Mouse (Mus musculus) G1E (cell line): ENCODE measurements around the gene Bach2. TPM values are rescaled to one million over a fixed set of nuclear protein-coding genes. Genes with fewer than 3 reads are reported as not detected.

Experiments used
- ATAC-seq: 2 replicates; pipeline ENCODE4 v1.8.0; 2016; ENCODE audit warnings: mild to moderate bottlenecking; ENCODE audit not compliant: insufficient number of reproducible peaks, poor library complexity, low FRiP score, severe bottlenecking; ENCODE audit errors: extremely low read depth
- DNase-seq: peaks from one replicate; pipeline ENCODE4 v3.0.0; 2012; ENCODE audit warnings: low spot score
- H3K27me3 ChIP-seq: 2 replicates; pipeline ENCODE4 v1.6.1; 2012; ENCODE audit warnings: mild to moderate bottlenecking, low read length, inconsistent platforms; ENCODE audit not compliant: insufficient read depth
- H3K36me3 ChIP-seq: replicated peaks from 2 replicates; pipeline ENCODE3; 2012; ENCODE audit warnings: mild to moderate bottlenecking, inconsistent platforms
- H3K4me1 ChIP-seq: 2 replicates; pipeline ENCODE4 v1.6.1; 2012; ENCODE audit warnings: low read depth, low read length, inconsistent platforms, mixed read lengths; ENCODE audit not compliant: insufficient read depth
- H3K4me3 ChIP-seq: 2 replicates; pipeline ENCODE4 v1.5.1; 2012; ENCODE audit warnings: low read depth, mild to moderate bottlenecking, inconsistent platforms, low read length, moderate library complexity, mixed read lengths
- H3K9me3 ChIP-seq: replicated peaks from 2 replicates; pipeline ENCODE4 v1.6.1; 2012; ENCODE audit warnings: inconsistent platforms
- CTCF ChIP-seq: IDR thresholded peaks from 2 replicates; pipeline ENCODE4 v1.5.1; 2012; ENCODE audit warnings: low read depth, low read length, inconsistent platforms, mixed read lengths
- GATA1 ChIP-seq: IDR thresholded peaks from 2 replicates; pipeline ENCODE4 v1.6.1; 2012; ENCODE audit warnings: borderline replicate concordance, low read length, inconsistent platforms, mixed read lengths
- GATA2 ChIP-seq: IDR thresholded peaks from 2 replicates; pipeline ENCODE4 v1.6.1; 2012; ENCODE audit warnings: low read depth, low read length, inconsistent platforms, borderline replicate concordance
- POLR2AphosphoS5 ChIP-seq: IDR thresholded peaks from 2 replicates; pipeline ENCODE4 v1.6.1; 2012; ENCODE audit warnings: low read depth, low read length, inconsistent platforms; ENCODE audit not compliant: insufficient replicate concordance
- TAL1 ChIP-seq: conservative IDR thresholded peaks from 2 replicates; pipeline ENCODE4 v1.6.1; 2012; ENCODE audit warnings: low read depth, low read length, inconsistent platforms, mixed read lengths
- polyA plus RNA-seq: library from polyadenylated mRNA; stranded (reverse); fragments of >175 nt; gene quantifications from 2 replicates; pipeline ENCODE4 v1.2.3, GENCODE M21; 2012
- total RNA-seq, 2 experiments: library from RNA; stranded (forward) in 1 of 2; stranded (reverse) in 1 of 2; fragments of 200-1000 nt in 1 of 2; fragments of >200 nt in 1 of 2; fragmentation: Nextera tagmentation in 1 of 2; gene quantifications; 2 replicates each; pipeline ENCODE4 v1.2.3; 2014 to 2017

Gene Bach2
- total and polyA plus RNA-seq, 3 experiments: 0.22 to 2.2 TPM; not detected in 1

DNA sequence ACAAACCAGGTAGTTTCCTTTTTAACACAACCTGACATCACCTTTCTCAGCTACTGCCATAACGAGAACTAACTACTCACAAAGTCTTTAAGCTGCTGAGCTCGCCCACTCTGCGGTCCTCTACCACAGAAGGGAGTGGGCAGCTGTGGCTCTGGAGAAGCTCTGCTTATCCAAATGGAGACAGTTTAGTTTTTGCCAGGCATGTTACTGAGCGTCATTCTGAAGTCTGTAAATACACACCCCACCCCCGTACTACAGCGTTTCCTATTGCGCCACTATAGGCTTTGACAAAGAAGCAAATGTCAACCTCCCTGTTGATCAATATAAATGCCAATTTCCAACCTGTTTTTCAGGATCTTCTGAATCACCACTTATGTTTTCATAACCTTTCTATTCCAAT, 39.4 kb upstream of the Bach2 start:
- no peaks in the 10 kb centered on the region for H3K4me1 ChIP-seq
- DNase-seq (no peak), ATAC-seq (no peak)
- H3K9me3 ChIP-seq: no peaks in the 10 kb centered on the region
- no peaks in the 10 kb centered on the region for H3K36me3 ChIP-seq
- no peaks in the 10 kb centered on the region for H3K27me3 ChIP-seq
- no peak overlapping the region for H3K4me3 ChIP-seq
- TF ChIP-seq TAL1 (no peak), GATA2 (no peak), POLR2AphosphoS5 (no peak), CTCF (no peak)

- no peak for TF ChIP-seq CTCF
- no peak for TF ChIP-seq POLR2AphosphoS5
- TF ChIP-seq TAL1: no peak
- TF ChIP-seq GATA2: no peak
- no peak for TF ChIP-seq GATA1
- H3K36me3 ChIP-seq: no peaks in the 10 kb centered on the region
- H3K27me3 ChIP-seq: no peaks in the 10 kb centered on the region
- H3K4me3 ChIP-seq: no peak overlapping the region
- ATAC-seq (no peak), DNase-seq (no peak)
- H3K4me1 ChIP-seq: no peaks in the 10 kb centered on the region
- H3K9me3 ChIP-seq: no peaks in the 10 kb centered on the region
Observed at GRCm38 (mm10) chr4:32201114-32201513, 37.5 kb upstream of the Bach2 start.

DNA sequence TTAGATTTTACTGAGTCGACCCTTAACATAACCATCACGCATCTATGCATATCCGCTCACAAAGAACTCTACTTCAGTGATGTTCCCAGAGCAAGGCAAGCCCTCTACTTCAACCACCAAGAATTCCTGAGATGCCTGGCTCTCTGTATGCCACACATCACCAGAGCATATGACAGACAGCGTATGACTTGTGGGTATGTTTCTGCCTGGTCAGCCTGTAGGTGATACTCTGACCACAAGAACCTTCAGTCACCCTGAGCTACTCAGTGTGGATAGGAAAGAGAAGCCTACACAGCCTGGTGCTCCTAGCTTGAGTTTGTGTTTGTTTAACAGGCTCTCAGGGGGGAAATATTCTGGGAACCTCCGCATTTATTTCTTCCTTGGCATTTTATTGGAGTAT, 36.2 kb upstream of the Bach2 start:
- no peaks in the 10 kb centered on the region for H3K9me3 ChIP-seq
- no peaks in the 10 kb centered on the region for H3K4me1 ChIP-seq
- no peak for DNase-seq
- no peak for TF ChIP-seq GATA2
- no peak for TF ChIP-seq CTCF
- no peak for TF ChIP-seq TAL1
- no peak for TF ChIP-seq GATA1
- TF ChIP-seq POLR2AphosphoS5: no peak
- no peak overlapping the region for H3K4me3 ChIP-seq
- no peak for ATAC-seq
- no peaks in the 10 kb centered on the region for H3K36me3 ChIP-seq
- no peaks in the 10 kb centered on the region for H3K27me3 ChIP-seq

DNA sequence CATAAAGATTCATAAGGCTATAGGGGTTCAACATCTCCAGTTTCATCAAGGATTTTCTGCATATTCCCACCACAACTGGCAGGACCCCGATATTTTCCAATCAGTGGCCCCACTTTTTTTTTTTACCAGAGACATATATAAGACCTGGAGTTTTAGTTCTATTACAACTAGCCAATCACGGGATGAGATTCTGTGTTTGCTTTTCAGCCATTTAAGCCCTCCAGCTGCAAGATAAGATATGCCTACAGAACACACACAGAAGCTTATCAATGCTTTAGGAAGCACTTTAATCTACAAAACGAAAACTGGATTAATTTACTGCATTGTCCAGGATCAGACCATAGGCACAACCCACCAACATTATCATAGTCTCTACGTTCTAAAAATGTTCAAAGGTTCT, 33.8 kb upstream of the Bach2 start:
- ATAC-seq: no peak
- H3K9me3 ChIP-seq: no peaks in the 10 kb centered on the region
- no peaks in the 10 kb centered on the region for H3K36me3 ChIP-seq
- no peak for TF ChIP-seq CTCF
- TF ChIP-seq GATA2: no peak
- no peak for TF ChIP-seq GATA1
- TF ChIP-seq TAL1: no peak
- TF ChIP-seq POLR2AphosphoS5: no peak
- no peaks in the 10 kb centered on the region for H3K27me3 ChIP-seq
- DNase-seq: no peak
- no peak overlapping the region for H3K4me3 ChIP-seq
- no peaks in the 10 kb centered on the region for H3K4me1 ChIP-seq

GRCm38 (mm10) chr4:32205825-32206224, 32.8 kb upstream of the Bach2 start:
- DNase-seq (no peak), ATAC-seq (no peak)
- TF ChIP-seq GATA1 (no peak), GATA2 (no peak), POLR2AphosphoS5 (no peak), TAL1 (no peak), CTCF (no peak)
- Histone ChIP-seq H3K9me3 (no peaks in the 10 kb centered on the region), H3K27me3 (no peaks in the 10 kb centered on the region), H3K4me1 (no peaks in the 10 kb centered on the region), H3K36me3 (no peaks in the 10 kb centered on the region), H3K4me3 (no peak overlapping the region)

DNA sequence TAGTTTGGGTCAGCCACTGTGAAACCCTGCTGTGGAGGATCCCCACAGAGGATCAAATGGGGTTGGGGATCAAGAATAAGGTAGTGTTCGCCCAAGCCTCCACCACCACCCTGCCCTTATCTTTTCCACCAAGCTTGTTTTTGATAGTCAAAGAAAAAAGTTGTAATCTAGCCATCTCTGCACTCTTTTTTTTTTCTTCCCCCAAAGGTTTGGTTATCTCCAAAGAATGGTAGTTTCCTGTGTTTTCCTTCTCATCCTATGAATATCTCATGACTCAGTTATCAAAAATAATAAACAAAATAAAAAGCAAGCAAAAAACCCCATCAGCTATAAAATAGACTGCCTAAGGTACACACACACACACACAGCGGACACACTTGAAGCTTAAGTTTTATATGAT, 28.6 kb upstream of the Bach2 start:
- H3K36me3 ChIP-seq: no peaks in the 10 kb centered on the region
- no peak for DNase-seq
- H3K27me3 ChIP-seq: no peaks in the 10 kb centered on the region
- TF ChIP-seq TAL1: no peak
- TF ChIP-seq GATA2: no peak
- TF ChIP-seq POLR2AphosphoS5: no peak
- TF ChIP-seq CTCF: no peak
- TF ChIP-seq GATA1: no peak
- no peaks in the 10 kb centered on the region for H3K4me1 ChIP-seq
- ATAC-seq: no peak
- no peak overlapping the region for H3K4me3 ChIP-seq
- no peaks in the 10 kb centered on the region for H3K9me3 ChIP-seq

DNA sequence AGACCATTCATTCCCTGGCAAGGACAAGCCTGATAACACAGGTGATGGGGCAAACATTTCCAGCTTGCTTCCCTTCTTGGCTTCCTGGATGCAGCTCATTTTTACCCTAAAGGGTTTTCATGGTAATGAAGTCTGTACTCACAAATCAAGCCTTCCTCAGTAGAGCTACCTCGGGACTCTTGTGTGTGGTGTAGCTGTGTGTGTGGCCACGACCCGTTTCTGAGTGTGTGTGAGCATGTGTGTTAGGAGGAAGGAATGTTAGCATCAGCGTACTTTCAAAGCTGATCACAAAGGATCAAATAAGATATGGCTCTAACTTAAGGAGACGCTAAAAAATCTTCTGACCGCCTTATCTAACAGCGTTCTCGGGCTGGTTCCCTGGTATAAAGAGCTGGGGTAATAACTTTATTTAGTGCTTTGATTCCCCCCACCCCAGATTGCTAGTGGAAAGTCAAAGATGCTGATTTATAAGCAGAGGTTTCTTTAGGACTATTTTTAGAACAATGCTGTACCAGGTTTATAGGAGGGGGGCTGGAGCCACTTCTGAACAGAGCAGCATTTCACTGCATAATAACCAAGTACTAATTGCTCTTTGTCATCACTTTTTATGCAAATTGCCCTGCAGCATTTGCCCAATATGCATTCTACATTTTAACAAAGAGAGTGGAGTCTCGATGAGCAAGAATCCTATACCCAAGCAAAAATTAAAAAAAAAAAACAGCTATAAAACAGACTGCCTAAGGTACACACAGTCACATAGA, 28.0 kb upstream of the Bach2 start:
- no peaks in the 10 kb centered on the region for H3K27me3 ChIP-seq
- no peak for ATAC-seq
- H3K4me3 ChIP-seq: no peak overlapping the region

More for the DNA sequence above, 28.0 kb upstream of the Bach2 start:
- no peak for TF ChIP-seq TAL1
- no peak for TF ChIP-seq POLR2AphosphoS5
- no peak for TF ChIP-seq GATA1
- TF ChIP-seq GATA2: no peak
- no peak for TF ChIP-seq CTCF
- DNase-seq: no peak
- Histone ChIP-seq H3K9me3 (no peaks in the 10 kb centered on the region), H3K4me1 (no peaks in the 10 kb centered on the region), H3K36me3 (no peaks in the 10 kb centered on the region)
